Mouse (Mus musculus): ENCODE measurements around the gene B3galt4. TPM values are rescaled to one million over a fixed set of nuclear protein-coding genes. Genes with fewer than 3 reads are reported as not detected.

Gene B3galt4
- total RNA-seq, 4 experiments from 2014 or later = 0.89 to 2.6 (median 1.6) TPM

- no peak for DNase-seq (ENCODE audit: low spot score)
Observed at GRCm38 (mm10) chr17:33943454-33943853, 7.8 kb downstream of the B3galt4 start.

- no peak for DNase-seq (ENCODE audit: low spot score)
Observed at GRCm38 (mm10) chr17:33941381-33941780, 9.9 kb downstream of the B3galt4 start.

GRCm38 (mm10) chr17:33940981-33941380 is 10.3 kb downstream of the B3galt4 start:
- no peak for DNase-seq (ENCODE audit: low spot score)

GRCm38 (mm10) chr17:33940206-33940805 is 11.0 kb downstream of the B3galt4 start, which contains the start of the genes Pfdn6 and Wdr46:
Gene Pfdn6 (minus strand): TSS chr17:33940343.
Gene Wdr46 (plus strand): TSS chr17:33940660.
- peak; percentile 93 for DNase-seq (ENCODE audit: low spot score)

GRCm38 (mm10) chr17:33938783-33939182 is 12.5 kb downstream of the B3galt4 start:
- no peak for DNase-seq (ENCODE audit: low spot score)

GRCm38 (mm10) chr17:33936993-33937392 is 14.3 kb downstream of the B3galt4 start:
- DNase-seq (ENCODE audit: low spot score) = no peak

GRCm38 (mm10) chr17:33935422-33936055 is 15.7 kb downstream of the B3galt4 start:
- DNase-seq (ENCODE audit: low spot score) = no peak

GRCm38 (mm10) chr17:33932970-33933369 is 18.3 kb downstream of the B3galt4 start:
- DNase-seq (ENCODE audit: low spot score) = no peak

- DNase-seq (ENCODE audit: low spot score) = no peak
Observed at GRCm38 (mm10) chr17:33932448-33932847, 18.8 kb downstream of the B3galt4 start.

- DNase-seq (ENCODE audit: low spot score) = no peak
Observed at GRCm38 (mm10) chr17:33931947-33932346, 19.3 kb downstream of the B3galt4 start.

GRCm38 (mm10) chr17:33931159-33931866 is 20.0 kb downstream of the B3galt4 start:
- no peak for DNase-seq (ENCODE audit: low spot score)

GRCm38 (mm10) chr17:33930280-33931158 is 20.8 kb downstream of the B3galt4 start:
- DNase-seq (ENCODE audit: low spot score) = peak; percentile 53

- peak; percentile 85 for DNase-seq (ENCODE audit: low spot score)
Observed at GRCm38 (mm10) chr17:33929371-33930279, 21.7 kb downstream of the B3galt4 start, which contains the start of gene Rgl2. Gene Rgl2 (plus strand): TSS chr17:33929543.

GRCm38 (mm10) chr17:33928251-33928947 is 22.9 kb downstream of the B3galt4 start:
- no peak for DNase-seq (ENCODE audit: low spot score)

GRCm38 (mm10) chr17:33926207-33926932 is 24.9 kb downstream of the B3galt4 start:
- DNase-seq (ENCODE audit: low spot score) = no peak

GRCm38 (mm10) chr17:33925406-33926116 is 25.7 kb downstream of the B3galt4 start:
- DNase-seq (ENCODE audit: low spot score) = no peak

GRCm38 (mm10) chr17:33924577-33925283 is 26.6 kb downstream of the B3galt4 start:
- no peak for DNase-seq (ENCODE audit: low spot score)

GRCm38 (mm10) chr17:33921361-33921760 is 29.9 kb downstream of the B3galt4 start:
- DNase-seq (ENCODE audit: low spot score) = no peak
